Mouse (Mus musculus) B cell, adult 2 months (primary cell): ENCODE data around the gene Casz1.

Experiments
- DNase-seq, 2 experiments: peaks; one replicate each; pipeline ENCODE4 v3.0.0; 2022

Gene Casz1

DNA sequence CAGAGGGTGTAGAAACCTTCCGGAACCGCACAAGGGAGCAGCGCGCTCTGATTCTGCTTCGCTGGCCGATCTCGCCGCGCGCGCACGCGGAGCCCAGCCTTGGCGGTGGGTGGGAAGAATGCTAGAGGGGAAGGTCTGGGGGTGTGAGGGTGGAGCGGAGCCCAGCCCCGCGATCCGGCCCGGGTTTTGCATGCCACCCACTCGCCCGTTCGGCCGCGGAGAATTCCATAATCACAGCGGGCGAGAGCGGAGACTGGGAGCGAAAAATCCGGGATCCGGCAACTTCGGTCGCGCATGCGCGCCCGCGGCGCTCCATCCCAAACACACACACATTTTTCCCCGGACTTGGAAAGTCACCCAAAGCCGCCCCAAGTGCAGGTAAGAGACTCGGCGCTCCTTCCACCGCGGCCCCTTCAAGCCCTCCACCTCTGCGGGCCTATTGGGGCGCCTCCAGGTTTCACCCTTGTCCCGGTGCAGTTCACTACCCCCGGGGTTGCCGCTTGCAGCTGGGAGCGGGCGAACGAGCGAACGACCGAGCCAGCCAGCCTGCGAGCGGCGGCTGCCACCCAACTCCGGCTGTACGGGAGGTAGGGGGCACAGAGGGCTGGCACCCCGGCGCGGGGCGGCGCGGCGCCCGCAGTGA, at the start of gene Casz1:
Casz1 (plus strand) TSS at position 293 of the 643 bp plus-strand sequence.
- DNase-seq: peak in 1 of 2 experiments; percentile 5

DNA sequence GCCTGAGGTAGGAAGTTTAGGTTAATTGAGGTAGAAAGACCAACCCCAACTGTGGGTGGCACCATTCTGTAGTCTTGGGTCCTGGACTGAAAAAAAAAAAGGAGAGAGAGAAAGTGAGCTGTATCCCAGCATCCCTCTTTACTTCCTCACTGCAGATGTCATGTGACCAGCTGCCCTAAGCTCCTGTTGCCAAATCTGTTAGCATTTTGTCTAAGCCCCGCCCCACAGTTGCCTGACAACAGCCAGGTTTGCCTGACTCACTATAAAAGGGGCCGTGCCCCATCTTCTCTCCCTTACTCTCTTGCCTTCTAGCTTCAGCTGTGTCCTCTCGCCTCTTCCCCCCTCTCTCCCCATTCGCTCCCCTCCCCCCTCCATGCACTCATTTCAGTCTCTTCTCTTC, 45.4 kb upstream of the Casz1 start:
- DNase-seq: no peak

- no peak for DNase-seq
These were observed 44.1 kb upstream of the Casz1 start for GRCm38 (mm10) chr4:148760152-148760551.

DNA sequence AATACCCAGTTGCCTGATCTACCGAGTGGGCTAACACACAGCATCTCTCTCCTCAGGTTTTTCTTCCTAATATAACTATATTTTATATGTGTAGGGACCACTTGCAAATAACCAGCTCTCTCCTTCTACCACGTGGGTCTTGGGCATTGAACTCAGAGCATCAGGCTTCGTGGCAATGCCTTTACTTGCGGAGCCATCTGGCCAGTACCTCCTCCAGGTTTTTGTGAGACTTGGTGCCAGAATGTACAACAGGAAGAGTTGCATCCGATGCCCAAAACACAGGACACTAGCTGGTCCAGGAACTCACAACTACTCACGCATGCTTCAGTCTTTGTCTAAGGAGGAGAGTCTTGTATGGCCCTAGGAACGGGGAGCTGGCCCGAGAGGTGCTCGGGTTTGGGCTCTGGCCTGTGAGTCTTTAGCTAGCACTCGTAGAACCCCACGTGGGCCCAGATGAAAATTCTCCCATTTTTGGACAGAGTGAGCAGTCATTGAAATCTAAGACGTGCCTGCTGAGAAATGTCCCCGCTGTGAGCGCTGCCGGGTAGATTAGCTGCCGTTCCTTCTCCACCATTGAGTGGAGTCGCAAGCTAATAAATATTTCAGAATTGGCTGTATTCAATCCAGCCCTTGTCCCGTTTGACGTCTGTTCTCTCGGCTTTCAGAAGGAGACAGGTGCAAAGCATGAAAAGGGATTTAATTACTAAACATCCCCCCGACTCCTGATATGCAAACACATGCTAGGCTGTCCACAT, 38.0 kb upstream of the Casz1 start:
- no peak for DNase-seq

DNA sequence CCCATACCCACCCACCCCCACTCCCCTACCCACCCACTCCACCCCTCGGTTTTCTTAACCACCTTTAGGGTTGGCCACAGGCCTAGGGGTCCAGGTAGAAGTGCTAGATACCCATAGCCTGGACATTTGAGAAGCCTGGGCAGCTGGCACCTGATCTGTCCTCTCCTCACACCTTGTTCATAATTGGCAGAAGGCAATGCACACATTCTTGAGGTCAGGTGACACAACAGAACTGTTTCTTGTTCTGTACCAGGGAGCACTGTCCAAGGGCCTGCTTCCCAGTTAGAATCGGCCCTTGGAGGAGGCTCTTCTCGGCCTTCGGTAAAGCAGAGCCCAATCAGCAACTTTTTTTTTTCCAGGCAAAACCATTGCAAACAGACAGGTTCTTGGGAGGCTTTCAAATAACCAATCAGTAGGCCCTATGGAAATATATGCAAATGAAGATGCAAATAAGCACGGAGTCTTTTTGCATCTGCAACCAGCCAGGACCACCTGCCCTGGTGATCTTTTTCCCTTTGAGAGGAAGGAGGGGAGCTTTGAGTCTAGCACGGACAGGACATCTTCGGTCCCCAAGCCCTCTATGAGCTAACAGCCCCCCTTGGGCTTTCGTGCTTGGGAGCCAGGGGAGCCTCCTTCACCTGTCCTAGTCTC, 36.4 kb upstream of the Casz1 start:
- no peak for DNase-seq

- no peak for DNase-seq
These were observed 35.6 kb upstream of the Casz1 start for GRCm38 (mm10) chr4:148768649-148769048.

DNA sequence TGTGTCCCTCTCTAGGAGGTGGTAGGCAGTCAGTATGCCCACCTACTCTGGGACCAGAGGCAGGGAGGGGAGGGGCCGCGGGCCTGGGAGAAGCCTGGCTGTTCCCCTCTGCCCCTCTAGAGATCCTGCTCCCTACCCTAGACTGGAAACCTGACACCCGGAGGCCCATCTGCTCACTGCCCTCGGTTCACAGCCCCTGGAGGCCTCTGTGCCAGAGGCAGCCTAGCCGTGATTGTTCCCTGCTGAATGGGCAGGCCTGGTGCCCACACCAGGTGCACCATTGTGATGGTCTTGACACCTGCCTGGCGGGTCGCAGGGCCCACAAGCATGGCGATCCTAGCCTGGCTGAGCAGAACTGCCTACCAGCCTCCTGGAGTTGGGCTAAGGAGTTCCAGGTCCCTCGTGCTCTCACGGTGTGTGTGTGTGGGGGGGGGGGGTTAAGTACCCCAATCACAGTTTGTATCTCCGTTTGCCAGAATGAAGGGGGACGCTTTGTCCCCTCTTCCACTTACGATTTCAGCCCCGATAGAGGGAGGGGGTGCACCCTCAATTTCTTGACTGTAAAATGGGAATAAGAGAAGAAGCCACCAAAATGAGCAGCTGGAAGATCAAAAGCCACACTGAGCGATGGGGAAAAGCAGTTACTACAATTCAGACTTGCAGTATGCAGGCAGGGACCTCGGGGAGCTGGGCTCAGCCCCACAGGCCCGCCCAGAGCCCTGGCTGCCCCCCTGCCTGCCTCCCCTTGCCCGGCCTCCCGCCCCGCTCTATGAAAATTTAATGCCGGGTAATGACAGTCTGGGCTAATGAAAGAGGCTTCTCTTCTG, 33.4 kb upstream of the Casz1 start:
- no peak for DNase-seq

- no peak for DNase-seq
These were observed 32.8 kb upstream of the Casz1 start for GRCm38 (mm10) chr4:148771409-148771929.

GRCm38 (mm10) chr4:148772658-148773057, 31.6 kb upstream of the Casz1 start:
- DNase-seq: no peak

DNA sequence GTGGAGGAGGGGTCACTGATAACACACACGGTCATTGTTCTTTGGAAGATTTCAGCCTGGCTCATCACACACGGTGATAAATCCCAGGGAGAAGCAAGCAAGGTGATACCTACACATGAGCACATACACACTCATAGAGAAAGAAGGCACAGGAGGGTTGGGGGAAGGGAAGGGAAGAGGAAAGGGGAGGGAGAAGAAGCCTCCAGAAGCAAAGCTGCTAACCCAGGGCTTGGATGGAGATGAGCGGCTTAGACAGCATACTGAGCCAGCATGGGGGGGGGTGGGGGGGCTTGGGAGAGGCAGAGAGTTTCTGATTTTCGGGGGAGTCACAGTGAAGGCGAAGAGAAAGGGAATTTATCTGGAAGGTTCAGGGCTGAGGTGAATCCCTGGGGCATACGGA, 30.2 kb upstream of the Casz1 start:
- no peak for DNase-seq

GRCm38 (mm10) chr4:148775476-148776269, 28.6 kb upstream of the Casz1 start:
- no peak for DNase-seq

GRCm38 (mm10) chr4:148780097-148780621, 24.1 kb upstream of the Casz1 start:
- DNase-seq: no peak

GRCm38 (mm10) chr4:148781516-148781915, 22.7 kb upstream of the Casz1 start:
- DNase-seq: no peak

DNA sequence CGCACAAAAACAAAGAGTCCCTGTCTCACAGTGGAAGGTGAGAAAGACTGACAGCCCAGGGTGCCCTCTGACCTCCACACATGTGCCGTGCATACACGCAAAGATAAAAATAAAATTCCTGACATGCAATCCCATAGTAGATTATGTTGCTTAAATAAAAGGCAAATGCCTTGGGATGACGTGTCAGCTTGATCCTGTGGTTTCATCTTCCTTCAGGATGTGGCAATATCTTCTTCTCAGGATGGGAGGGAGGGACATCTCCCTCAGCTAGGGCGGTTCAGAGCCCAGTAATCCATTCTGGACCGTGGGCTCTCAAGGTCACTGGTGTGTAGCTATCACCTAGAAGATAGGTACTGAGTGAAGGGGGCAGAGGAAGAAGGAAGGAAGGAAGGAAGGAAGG, 21.3 kb upstream of the Casz1 start:
- DNase-seq: no peak

- DNase-seq: no peak
These were observed 20.5 kb upstream of the Casz1 start for GRCm38 (mm10) chr4:148783760-148784159.

DNA sequence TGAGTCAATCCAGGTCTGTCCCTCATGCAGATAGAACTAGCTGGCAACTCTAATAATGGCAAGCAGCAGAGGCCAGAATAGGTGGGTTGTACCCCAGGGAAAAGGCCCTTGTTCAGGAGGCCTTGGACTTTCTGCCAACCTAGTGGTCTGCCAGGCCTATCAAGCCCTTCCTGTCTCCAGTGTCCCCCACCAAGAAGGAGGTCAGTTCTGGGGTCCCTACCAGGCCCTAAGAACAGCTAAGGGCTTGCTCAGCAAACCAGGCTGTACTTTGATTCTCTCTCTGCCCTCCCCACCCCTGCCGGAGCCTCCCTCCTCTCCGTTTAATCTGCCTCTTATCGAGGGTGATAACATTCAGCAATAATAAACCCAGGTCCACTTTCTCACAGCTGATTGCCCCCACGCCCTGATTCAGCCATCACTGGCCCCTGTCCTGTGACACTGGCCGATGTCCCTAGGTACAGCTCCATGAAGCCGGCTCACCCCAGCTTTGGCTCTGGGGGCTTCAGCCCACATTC, 19.1 kb upstream of the Casz1 start:
- no peak for DNase-seq

DNA sequence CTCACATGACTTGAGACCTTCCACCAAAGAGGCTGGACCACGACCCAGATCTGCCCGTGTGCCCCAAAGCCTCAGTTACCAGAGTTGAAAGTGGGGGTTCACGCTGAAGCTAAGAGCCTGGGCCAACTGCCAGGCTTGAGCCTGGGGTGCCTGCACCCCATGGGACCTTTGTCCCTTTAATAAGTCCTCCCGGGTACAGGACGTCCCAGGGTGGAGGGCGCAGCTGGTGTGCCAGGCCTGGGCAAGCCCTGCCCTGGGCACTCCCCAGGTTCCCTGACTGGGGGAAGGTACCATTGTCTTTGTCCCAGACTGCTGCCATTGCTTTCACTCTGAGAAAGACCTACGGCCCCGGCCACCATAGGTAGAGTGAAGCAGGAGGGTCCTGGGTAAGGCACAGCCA, 18.2 kb upstream of the Casz1 start:
- DNase-seq: no peak

- no peak for DNase-seq
These were observed 13.3 kb upstream of the Casz1 start for GRCm38 (mm10) chr4:148790940-148791339.

GRCm38 (mm10) chr4:148795038-148795437, 9.2 kb upstream of the Casz1 start:
- DNase-seq: no peak

- DNase-seq: no peak
These were observed 6.5 kb upstream of the Casz1 start for GRCm38 (mm10) chr4:148797475-148798324.

GRCm38 (mm10) chr4:148803031-148803430, 1.2 kb upstream of the Casz1 start:
- no peak for DNase-seq
